Mouse (Mus musculus) monocyte, adult 2 months (primary cell): ENCODE data around the gene Dnajb2.

Source experiments
- DNase-seq, 2 experiments: peaks; one replicate each; pipeline ENCODE4 v3.0.0; 2022; ENCODE audit warnings: low spot score in 2 of 2, low read depth in 1 of 2

The Dnajb2 gene

DNA sequence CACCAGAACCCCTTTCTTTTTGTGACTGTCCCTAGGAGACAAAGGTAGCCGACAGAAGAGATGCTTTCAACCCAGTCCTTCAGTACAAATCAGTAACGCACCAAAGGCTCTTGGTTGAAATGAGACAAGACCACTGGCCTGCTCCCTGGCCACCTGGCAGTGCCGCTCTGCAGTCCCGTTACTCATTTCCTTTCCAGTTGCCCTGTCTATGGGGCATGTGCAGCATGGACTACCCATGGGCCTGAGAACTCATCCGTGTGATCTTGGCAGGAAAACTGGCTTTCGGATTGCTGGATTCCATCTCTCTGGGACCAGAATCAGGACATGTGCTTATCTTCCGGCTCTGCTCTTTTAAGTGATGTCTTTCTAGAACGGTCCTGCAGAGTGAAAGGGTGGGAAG lies 55.1 kb downstream of the Dnajb2 start:
- DNase-seq = no peak

DNA sequence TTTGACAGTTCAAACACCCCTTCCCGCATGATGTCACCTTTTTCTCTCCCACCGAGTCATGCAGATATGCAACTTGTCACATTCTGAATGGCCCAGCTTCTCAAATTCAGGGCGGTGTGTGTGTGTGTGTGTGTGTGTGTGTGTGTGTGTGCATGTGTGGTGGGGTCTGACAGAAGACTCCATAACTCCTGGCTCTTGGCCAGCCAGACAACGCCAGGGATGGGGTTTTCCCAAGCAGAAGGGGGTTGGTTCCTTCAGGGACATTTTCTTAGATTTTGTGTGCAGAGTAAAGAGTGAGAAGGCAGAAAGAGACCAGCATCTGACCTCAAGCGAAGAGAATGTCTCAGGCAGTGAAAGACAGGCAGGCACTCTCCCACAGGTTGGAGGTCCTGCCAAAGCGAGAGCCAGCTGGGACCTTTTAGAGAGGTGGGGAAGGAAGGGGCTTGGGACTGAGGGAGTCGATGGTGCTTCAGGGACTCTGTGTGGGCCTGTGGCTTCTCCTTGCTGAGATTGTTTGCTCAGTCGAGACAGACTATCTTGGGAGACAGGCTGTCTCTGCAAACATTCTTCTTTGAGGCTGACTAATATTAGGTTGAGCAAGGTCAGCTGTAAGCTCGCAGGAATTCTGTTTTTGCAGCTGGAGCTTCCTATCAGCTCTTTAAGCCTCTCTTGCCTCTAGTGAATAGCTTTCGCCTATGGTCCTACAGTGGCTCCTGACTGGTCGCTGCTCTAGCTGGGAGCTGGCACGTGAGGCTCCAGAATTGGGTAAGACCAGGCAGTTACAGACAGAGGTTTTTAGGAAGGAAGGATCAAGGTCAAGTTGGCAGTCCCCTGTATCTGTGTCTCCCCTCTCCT lies 56.5 kb downstream of the Dnajb2 start:
- DNase-seq = no peak

DNA sequence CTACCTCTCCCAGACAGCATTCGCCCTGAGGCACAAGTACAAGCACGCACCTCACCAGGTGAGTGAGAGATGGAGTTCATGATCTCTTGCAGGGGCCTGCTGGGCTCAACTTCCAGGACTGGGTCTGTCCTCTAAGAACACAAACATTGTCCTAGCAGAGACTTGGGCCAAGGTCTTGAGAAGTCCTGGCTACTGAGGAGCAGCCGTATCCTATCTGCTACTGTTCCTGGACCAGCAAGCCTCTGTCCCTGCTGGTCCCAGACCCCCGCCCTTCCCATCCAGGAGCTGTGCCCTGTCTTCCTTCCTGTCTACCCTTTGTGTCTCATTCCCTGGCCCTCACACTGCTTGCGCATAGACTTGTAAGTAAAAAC lies 57.1 kb downstream of the Dnajb2 start:
- DNase-seq = no peak

DNA sequence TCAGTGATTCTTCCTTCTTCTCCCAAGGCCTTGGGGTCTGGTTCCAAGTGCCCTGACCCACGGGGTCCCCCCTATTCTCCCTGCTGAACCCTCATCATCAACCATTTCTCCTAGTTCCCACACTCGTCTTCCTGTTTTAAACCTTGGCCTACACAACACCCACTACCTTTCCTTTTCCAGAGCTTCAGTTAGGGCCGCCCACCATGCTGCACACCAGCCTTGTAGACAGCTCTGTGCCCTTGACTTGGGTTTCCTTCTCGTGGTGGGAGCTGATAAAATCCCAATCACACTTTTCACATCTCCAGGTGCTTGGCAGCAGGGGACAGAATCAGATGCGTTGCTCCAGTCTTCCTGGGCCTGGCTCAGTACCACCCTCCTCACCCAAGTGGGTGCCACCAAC lies 58.1 kb downstream of the Dnajb2 start:
- DNase-seq = no peak
